Mouse (Mus musculus): ENCODE measurements at regions not wholly inside any gene's neighbourhood (a gene's known extent, or its start where the extent isn't known, plus 50 kb on each side); places are given as distances from the start of the nearest gene placed in this dataset.

DNA sequence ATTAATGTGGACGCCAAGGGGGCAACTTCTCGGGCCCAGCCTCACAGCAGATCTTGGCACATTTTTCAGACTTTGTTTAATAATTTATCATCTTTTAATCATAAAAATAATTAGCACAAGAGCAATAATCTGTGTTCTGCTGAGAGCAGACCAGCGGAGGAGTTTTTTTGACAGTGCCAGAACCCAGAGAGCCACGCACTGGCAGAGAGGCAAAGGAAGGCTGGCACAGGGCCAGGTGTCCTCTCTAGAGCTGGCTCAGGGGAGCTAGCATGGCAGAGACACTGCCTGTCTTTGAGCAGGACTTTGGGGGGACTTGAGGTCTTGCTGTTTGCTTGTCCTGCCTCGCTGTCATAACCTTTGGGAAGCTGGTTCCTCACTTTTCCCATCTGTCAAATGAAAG is 100.9 kb downstream of the 3100002H09Rik start:
- TF ChIP-seq CTCF (IDR thresholded peaks at IDR 0.05; ENCODE audit: control insufficient read depth, insufficient read depth, insufficient replicate concordance, low read depth, low read length), result no peak
- TF ChIP-seq POLR2A (IDR thresholded peaks at IDR 0.05; ENCODE audit: control insufficient read depth, low read depth, low read length), result no peak

Data from testis, adult 2 months (tissue).